In genomic region chr14:10568937-10569552, GRCm38 (mm10) we compare ENCODE assay signal across 22 mouse cellular contexts.
DNase-seq lines count a peak whose midpoint lies in the region; ATAC-seq and TF ChIP-seq lines count a peak whose summit lies in the region.
"Had no signal": no experiment of that assay in that cellular context is flagged by ENCODE, and none has a peak within 500 bp of the region (broad histone marks: within the 10 kb centered on the region; RNA-seq: fewer than 3 reads in every experiment).

No protein-coding gene starts in this region.

- 0 out of 2 replicates have a peak, but pooled peaks have one; percentile 70 for ATAC-seq in intestine, embryonic 14.5 days (replicated peaks; ENCODE audit: low FRiP score, low TSS enrichment, low read depth)
- ATAC-seq in intestine, embryonic 15.5 days, result peak; percentile 83
- ATAC-seq in intestine, postnatal 0 days, result peak; percentile 79
- ATAC-seq in megakaryocyte progenitor cell, adult 5-6 weeks (replicated peaks; ENCODE audit: poor library complexity), result no peak
- ATAC-seq: forebrain, embryonic 14.5 days; forebrain, embryonic 16.5 days had no signal

- no peak overlapping the region for H3K9ac ChIP-seq in intestine, embryonic 14.5 days (ENCODE audit: low read length)
- no peak overlapping the region for H3K9ac ChIP-seq in intestine, embryonic 15.5 days
- H3K9ac ChIP-seq in intestine, postnatal 0 days (ENCODE audit: low read depth, low read length), result no peak overlapping the region
- H3K9ac ChIP-seq: embryonic facial prominence, embryonic 13.5 days; embryonic facial prominence, embryonic 15.5 days; forebrain, embryonic 12.5 days had no signal

- no peak for TF ChIP-seq CTCF in intestine, postnatal 0 days (IDR thresholded peaks at IDR 0.05; ENCODE audit: low read depth)

- no peak overlapping the region for H3K4me2 ChIP-seq in intestine, embryonic 14.5 days (ENCODE audit: low read length)
- H3K4me2 ChIP-seq in intestine, embryonic 15.5 days (replicated peaks), result no peak overlapping the region
- no peak overlapping the region for H3K4me2 ChIP-seq in intestine, postnatal 0 days (replicated peaks; ENCODE audit: low read depth)
- H3K4me2 ChIP-seq: embryonic facial prominence, embryonic 13.5 days; embryonic facial prominence, embryonic 15.5 days; forebrain, embryonic 12.5 days had no signal

- no peaks in the 10 kb centered on the region for H3K27me3 ChIP-seq in intestine, embryonic 14.5 days (replicated peaks; ENCODE audit: control insufficient read depth, insufficient read depth, low read length)
- no peaks in the 10 kb centered on the region for H3K27me3 ChIP-seq in intestine, embryonic 15.5 days (replicated peaks)
- no peaks in the 10 kb centered on the region for H3K27me3 ChIP-seq in intestine, postnatal 0 days (replicated peaks; ENCODE audit: control insufficient read depth, insufficient read depth, low read length)
- H3K27me3 ChIP-seq: embryonic facial prominence, embryonic 13.5 days; embryonic facial prominence, embryonic 15.5 days; forebrain, embryonic 12.5 days had no signal

- no peak overlapping the region for H3K27ac ChIP-seq in intestine, embryonic 14.5 days (ENCODE audit: low read depth)
- H3K27ac ChIP-seq in intestine, embryonic 15.5 days, result no peak overlapping the region
- H3K27ac ChIP-seq in intestine, postnatal 0 days (ENCODE audit: low read depth, low read length), result no peak overlapping the region
- H3K27ac ChIP-seq: embryonic facial prominence, embryonic 13.5 days; embryonic facial prominence, embryonic 15.5 days; forebrain, embryonic 10.5 days; forebrain, embryonic 12.5 days had no signal

- no peak overlapping the region for H3K4me3 ChIP-seq in intestine, embryonic 14.5 days (ENCODE audit: low read depth, low read length)
- no peak overlapping the region for H3K4me3 ChIP-seq in intestine, embryonic 15.5 days (replicated peaks)
- no peak overlapping the region for H3K4me3 ChIP-seq in intestine, postnatal 0 days (ENCODE audit: low read depth, low read length)
- H3K4me3 ChIP-seq: embryonic facial prominence, embryonic 13.5 days; embryonic facial prominence, embryonic 15.5 days; erythroblast, embryonic 14.5 days; forebrain, embryonic 10.5 days; forebrain, embryonic 12.5 days had no signal

- H3K9me3 ChIP-seq in intestine, embryonic 14.5 days (ENCODE audit: control insufficient read depth, low read length), result no peaks in the 10 kb centered on the region
- no peaks in the 10 kb centered on the region for H3K9me3 ChIP-seq in intestine, embryonic 15.5 days
- no peaks in the 10 kb centered on the region for H3K9me3 ChIP-seq in intestine, postnatal 0 days (ENCODE audit: control insufficient read depth)
- H3K9me3 ChIP-seq: embryonic facial prominence, embryonic 13.5 days; embryonic facial prominence, embryonic 15.5 days; forebrain, embryonic 10.5 days; forebrain, embryonic 12.5 days had no signal

- WGBS in intestine, embryonic 14.5 days, result 65% methylated on average over 3 of the region's 3 CpGs
- 62% methylated on average over 3 of the region's 3 CpGs for WGBS in intestine, embryonic 15.5 days
- WGBS in intestine, postnatal 0 days, result 32% methylated on average over 3 of the region's 3 CpGs

- no peaks in the 10 kb centered on the region for H3K36me3 ChIP-seq in intestine, embryonic 14.5 days (ENCODE audit: control insufficient read depth, insufficient read depth, low read length)
- H3K36me3 ChIP-seq in intestine, embryonic 15.5 days, result no peaks in the 10 kb centered on the region
- no peaks in the 10 kb centered on the region for H3K36me3 ChIP-seq in intestine, postnatal 0 days (ENCODE audit: control insufficient read depth, insufficient read depth)
- H3K36me3 ChIP-seq: embryonic facial prominence, embryonic 13.5 days; embryonic facial prominence, embryonic 15.5 days; forebrain, embryonic 10.5 days; forebrain, embryonic 12.5 days had no signal

- DNase-seq in intestine, embryonic 14.5 days (ENCODE audit: low spot score), result no peak
- DNase-seq in embryo, embryonic 10.5 days (ENCODE audit: low spot score), result no peak
- no peak for DNase-seq in cerebellum, adult 8-10 months
- DNase-seq: adrenal gland, adult 2 months; adrenal gland, postnatal 10 days; adrenal gland, postnatal 25 days; cerebellum, adult 11 months; cerebellum, adult 18-20 months; cerebellum, adult 9-10 months; cerebellum, postnatal 10 days; cerebellum, postnatal 25 days; embryo, embryonic 11 days had no signal

- H3K4me1 ChIP-seq in intestine, embryonic 14.5 days (replicated peaks; ENCODE audit: control insufficient read depth, insufficient read depth, low read length), result no peaks in the 10 kb centered on the region
- H3K4me1 ChIP-seq in intestine, embryonic 15.5 days (replicated peaks), result no peaks in the 10 kb centered on the region
- H3K4me1 ChIP-seq in intestine, postnatal 0 days (replicated peaks; ENCODE audit: control insufficient read depth, insufficient read depth, low read length), result no peaks in the 10 kb centered on the region
- H3K4me1 ChIP-seq: embryonic facial prominence, embryonic 13.5 days; embryonic facial prominence, embryonic 15.5 days; forebrain, embryonic 10.5 days; forebrain, embryonic 12.5 days had no signal
